Mouse (Mus musculus): Measurements from ENCODE around the gene Znhit3.

GRCm38 (mm10) chr11:84880971-84881370, 35.2 kb downstream of the Znhit3 start:
- TF ChIP-seq GATA2 (IDR thresholded peaks at IDR 0.05; ENCODE audit: borderline replicate concordance, low read depth, low read length) (no peak), CTCF (IDR thresholded peaks at IDR 0.05; ENCODE audit: low read depth, low read length) (no peak), TAL1 (conservative IDR thresholded peaks at IDR 0.05; ENCODE audit: low read depth, low read length) (no peak), POLR2AphosphoS5 (IDR thresholded peaks at IDR 0.05; ENCODE audit: insufficient replicate concordance, low read depth, low read length) (no peak), GATA1 (IDR thresholded peaks at IDR 0.05; ENCODE audit: borderline replicate concordance, low read length) (no peak)
